Mouse (Mus musculus) CH12F3 (cell line): Measurements from ENCODE around the gene Trp53rka.

Experiments used
- in situ Hi-C: fragments of 300-500 bp; cut with MboI; formaldehyde crosslinking; loops from 2 replicates; pipeline ENCODE4 v1.14.3; 2020; ENCODE audit warnings: low sequenced_read_pairs

Gene Trp53rka

DNA sequence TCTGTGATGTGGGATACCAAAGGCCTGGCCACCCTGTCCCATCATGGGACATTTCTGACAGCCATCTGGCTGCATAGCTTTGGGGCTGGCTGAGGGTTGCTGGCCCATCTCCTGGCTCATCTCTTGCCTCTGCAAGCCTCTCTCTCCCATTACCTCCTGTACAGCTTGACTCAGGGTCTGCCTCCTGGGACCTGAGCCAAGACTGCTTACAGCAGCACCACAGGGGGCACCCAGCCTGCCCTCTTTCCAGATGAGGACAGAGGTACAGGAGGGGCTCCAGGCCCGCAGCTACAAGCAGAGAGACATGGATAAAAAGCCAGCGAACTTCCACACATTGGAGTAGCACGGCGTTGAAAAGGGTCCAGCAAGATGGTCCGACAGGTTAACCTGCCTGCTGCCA is 6.7 kb downstream of the Trp53rka start:
- in situ Hi-C loops: no loop called here

DNA sequence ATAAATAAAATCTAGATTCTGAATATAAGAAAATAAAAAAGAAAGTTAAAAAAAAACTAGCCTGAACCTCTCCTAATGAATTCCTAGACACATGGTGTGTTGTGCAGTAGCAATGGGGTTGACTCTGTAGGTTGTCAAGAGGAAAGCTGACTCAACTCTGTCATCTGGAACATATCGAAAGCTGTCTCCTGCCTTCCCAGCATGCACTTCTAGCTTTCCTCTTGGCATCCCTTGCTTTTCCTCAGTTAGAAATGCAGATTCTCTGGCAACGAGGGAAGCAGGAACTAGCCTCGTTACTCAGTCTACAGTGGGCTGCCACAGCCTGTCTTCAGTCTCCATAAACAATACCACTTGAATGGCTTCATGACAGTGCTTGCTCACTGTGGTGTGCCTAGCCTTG is 7.3 kb downstream of the Trp53rka start:
- in situ Hi-C loops: no loop called here

DNA sequence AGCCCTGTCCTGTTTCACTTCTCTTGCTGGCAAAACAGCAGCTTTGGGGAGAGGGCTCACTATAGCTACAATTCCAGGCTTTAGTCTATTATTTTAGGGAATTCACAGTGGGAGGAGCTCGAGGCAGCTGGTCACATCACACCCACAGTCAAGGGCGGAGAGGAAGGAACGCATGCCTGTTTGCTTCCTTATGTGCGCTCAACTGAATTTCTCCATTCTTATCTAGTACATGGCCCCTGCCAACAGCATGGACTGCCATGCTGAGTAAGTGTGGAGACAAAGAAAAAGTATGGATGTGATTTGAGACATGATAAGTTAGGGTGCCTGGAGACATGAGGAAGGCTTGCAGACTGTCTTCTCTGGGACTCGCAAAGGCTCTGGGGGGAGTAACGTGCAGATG is 9.0 kb downstream of the Trp53rka start:
- in situ Hi-C loops: no loop called here

GRCm38 (mm10) chr2:165482003-165482402 is 11.1 kb downstream of the Trp53rka start:
- in situ Hi-C loops: no loop called here

DNA sequence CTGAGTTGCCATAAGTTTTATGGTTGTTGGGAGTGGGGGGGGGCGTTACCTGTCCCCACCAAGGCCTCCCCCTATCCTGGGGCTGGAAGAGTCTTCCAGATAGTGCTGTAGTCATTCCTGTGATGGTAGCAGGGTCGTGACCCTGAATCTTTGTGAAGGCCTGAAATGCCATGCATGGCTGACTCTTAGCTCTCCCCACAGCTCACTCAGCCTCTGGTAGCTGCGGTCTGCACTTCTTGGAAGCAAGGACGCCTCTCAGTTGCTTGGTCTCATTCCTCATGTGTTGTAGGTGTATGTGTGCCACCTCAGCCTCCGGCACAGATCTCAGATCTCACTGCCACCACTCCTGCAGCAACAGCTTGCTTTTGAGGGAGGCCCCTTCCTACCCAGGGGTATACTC is 17.3 kb downstream of the Trp53rka start:
- in situ Hi-C loops: no loop called here

- in situ Hi-C loops: no loop called here
These were observed 17.7 kb downstream of the Trp53rka start for GRCm38 (mm10) chr2:165475412-165475811.

DNA sequence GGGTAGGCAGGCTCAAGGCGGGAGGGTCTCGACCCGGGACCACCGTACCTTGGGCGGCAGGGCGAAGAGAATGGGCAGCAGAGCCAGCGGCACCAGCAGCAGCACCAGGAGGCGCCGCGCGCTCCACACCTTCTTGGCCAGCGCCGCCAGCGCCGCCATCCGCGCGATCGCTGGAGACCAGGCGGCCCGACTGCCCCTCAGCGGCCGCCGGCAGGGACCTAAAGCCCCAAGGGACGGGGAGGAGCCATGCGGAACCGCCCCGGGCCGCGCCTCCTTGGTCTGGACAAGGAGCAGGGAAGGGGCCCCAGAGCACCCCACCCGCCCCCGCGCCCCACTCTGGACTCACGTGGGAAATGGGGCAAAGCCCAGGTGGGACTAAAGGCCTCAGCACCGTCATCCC is 20.1 kb downstream of the Trp53rka start, which contains the start of gene Slc13a3:
Gene Slc13a3, minus strand, starts transcription at position 228 of the 400 bp plus-strand sequence.
- in situ Hi-C loops: no loop called here

GRCm38 (mm10) chr2:165471943-165472342 is 21.2 kb downstream of the Trp53rka start:
- in situ Hi-C loops: no loop called here

- in situ Hi-C loops: no loop called here
These were observed 23.0 kb downstream of the Trp53rka start for GRCm38 (mm10) chr2:165470167-165470566.

DNA sequence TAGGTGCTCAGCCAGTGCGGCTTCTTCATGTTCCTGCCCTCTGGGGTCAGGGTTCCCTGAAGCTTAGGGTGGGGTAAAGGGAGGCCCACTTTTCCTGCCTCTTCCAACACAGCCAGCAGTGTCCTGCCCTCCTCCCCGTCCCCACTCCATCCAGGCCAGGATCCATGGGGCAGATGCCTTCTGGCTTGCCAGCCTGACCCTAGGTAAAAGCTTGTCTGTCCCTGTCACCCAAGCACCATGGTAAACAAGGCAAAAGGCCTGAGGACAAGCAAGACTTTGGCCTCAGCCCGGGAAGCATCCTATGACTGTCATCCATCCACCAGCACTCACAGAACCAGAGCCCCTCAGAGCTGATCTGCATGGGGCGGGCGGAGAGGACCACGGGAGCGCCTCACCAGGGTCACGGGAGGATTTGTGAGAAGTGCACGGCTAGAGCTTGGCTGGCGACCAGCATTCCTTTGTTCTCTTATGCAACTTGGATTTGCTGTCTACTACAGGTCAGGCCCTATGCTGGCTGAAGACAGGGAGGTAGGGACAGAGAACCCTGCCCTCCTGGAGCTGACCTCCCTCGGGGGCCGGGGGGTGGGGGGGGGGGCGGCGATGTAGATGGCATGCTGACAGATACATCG is 25.2 kb downstream of the Trp53rka start:
- in situ Hi-C loops: no loop called here

DNA sequence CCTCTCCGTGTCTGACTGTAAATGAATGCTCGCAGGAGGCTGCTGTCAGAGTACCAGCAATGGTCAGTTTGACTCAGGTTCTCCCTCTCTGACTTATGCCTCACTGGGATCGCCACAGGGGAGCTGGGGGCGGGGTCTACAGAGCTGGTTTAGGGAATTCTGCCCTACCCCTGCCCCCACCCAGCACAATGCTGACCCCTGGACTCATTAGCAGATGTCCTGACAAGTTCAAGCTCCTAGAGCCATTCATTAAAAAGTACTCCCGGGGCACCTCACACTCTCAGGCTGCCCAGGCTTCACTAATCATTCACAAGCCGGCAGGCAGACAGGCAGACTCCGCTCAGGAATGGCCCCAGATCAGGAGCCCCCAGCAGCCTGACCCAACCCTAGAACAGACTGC is 33.5 kb downstream of the Trp53rka start:
- in situ Hi-C loops: no loop called here

DNA sequence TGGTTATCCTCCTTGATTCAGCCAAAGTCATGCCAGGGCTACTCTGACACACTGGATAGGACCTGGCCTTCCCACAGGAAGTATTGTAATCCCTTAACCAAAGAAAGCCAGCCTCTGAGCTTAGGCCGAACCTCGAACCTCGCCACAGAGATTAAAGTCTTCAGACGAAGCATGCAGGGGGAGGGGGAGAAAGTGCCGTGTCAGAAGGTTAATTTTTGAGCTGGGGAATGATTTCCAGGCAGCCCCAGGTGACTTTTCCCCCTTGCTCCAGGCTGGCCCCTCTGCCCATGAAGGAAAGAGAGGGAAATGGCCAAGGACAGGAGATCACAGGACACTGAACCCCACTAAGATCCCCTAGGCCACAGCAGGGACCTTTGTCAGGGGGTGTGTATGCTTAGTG is 34.9 kb downstream of the Trp53rka start:
- in situ Hi-C loops: no loop called here

GRCm38 (mm10) chr2:165456710-165457109 is 36.4 kb downstream of the Trp53rka start:
- in situ Hi-C loops: no loop called here

DNA sequence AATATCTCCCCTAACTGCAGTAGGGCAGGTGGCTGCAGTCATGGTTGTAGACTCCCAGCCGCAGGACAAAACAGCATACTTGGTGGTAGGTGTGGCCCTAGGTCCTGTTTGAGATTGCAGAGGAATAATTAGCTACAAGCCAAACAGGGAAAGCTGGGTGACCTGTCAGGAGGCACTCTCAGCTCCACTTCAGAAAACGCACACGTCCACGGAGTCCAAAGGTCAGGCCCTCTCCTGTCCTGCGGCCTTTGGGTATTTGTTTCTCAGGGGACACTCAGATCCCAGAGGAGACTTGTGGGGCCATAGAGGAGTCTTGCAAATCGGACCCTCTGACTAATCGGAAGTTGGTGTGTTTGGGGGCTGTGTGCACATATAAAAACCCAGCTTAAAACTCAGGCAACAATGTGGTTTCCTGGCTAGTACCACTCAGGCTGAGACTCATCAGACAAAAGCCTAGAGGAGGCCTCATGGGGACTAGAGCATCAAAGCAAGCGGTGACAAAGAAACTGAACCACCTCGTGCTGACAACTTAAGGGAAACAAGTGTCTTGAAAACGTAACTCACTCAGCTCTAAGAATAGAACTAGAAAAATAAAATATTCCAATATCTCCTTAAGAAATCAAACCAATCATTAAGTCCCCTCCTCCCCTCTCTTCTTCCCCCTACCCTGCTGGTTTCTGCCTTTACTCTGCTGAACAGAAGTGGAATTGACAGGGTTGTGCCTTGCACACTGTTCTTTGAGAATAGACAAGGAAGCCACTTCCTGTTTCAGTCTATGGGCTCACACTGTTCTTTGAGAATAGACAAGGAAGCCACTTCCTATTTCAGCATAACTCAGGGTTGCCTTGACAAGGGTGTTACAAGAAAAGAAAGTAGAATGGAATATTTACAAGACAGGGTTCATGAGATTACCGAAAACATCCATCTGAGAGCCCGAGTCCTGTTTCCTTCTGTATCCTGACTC is 40.1 kb downstream of the Trp53rka start:
- in situ Hi-C loops: no loop called here

DNA sequence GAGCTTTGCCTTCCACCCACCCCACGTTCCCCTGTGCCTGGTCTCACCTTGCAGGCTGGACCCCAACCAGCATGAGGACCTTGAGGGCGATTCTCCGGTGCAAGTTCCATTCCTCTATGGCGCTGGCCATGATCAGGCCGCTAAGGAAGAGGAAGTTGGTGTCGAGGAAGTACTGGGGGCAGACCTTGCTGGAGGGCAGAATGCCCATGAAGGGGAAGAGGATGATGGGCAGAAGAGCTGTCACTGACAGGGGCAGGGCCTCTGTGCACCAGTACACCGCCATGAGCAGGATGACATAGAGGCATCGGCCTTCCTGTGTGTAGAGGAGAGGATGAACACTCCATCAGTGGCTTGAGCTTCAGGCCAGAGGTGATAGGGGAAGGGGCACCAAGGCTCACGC is 44.6 kb downstream of the Trp53rka start:
- in situ Hi-C loops: no loop called here

- in situ Hi-C loops: no loop called here
These were observed 48.3 kb downstream of the Trp53rka start for GRCm38 (mm10) chr2:165444861-165445260.

DNA sequence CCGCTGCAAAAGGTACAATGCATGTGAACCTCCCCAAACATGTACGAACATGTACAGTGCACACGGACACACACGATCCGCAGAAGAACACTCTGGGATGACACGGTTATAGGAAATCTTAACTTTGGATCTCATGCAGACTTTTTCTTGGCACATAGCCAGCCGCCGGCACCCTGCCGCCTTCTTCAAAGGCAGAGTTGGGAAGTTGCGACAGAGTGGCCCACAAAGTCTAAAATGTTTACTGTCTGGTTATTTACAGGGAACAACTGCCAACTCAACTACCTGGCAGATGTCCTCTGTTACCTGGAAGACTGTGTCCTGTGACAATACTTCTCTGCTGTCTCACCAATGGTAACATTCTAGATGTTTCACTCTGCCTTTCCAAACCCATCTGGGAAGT is 50.1 kb downstream of the Trp53rka start:
- in situ Hi-C loops: no loop called here

GRCm38 (mm10) chr2:165441613-165442012 is 51.5 kb downstream of the Trp53rka start:
- in situ Hi-C loops: no loop called here
